Mouse (Mus musculus) kidney, adult 18-20 months (tissue): ENCODE data around the gene Sdf2l1.

ENCODE experiments used
- DNase-seq: peaks from one replicate; pipeline ENCODE4 v3.0.0; 2021

Gene Sdf2l1

GRCm38 (mm10) chr16:17121569-17121968 is 10.6 kb downstream of the Sdf2l1 start:
- DNase-seq, result no peak

DNA sequence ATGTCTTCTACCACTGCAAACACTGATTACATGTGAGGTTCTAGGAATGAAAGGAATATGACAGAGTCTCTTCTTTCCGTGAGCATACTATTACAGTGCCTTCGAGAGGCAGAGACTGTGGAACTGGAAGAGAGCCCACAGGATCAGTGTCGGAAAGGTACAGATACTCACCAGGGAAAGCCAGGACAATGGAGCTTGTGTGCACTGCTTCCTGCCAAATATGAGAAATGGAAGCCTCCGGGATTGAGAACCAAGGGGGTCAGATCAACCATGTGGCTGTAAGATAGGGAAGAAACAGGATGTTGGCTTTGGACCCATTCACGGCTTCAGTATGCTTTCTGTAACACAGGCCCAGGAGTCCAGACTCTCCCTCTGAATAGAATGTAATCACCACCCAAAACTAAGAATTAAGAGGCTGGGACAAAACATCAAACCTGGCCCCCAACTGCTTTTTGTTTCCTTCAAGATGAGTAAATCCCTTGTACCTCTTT is 14.8 kb downstream of the Sdf2l1 start:
- DNase-seq, result no peak

GRCm38 (mm10) chr16:17110771-17111743 is 21.1 kb downstream of the Sdf2l1 start, which contains the start of gene Ppil2:
Ppil2 (minus strand) TSS chr16:17111257.
- DNase-seq, result peak; percentile 75

GRCm38 (mm10) chr16:17104600-17104999 is 27.6 kb downstream of the Sdf2l1 start:
- DNase-seq, result no peak

GRCm38 (mm10) chr16:17102630-17103220 is 29.5 kb downstream of the Sdf2l1 start:
- DNase-seq, result no peak

- no peak for DNase-seq
These were observed 35.2 kb downstream of the Sdf2l1 start for GRCm38 (mm10) chr16:17096938-17097337.

- no peak for DNase-seq
These were observed 43.8 kb downstream of the Sdf2l1 start for GRCm38 (mm10) chr16:17088346-17088745.

DNA sequence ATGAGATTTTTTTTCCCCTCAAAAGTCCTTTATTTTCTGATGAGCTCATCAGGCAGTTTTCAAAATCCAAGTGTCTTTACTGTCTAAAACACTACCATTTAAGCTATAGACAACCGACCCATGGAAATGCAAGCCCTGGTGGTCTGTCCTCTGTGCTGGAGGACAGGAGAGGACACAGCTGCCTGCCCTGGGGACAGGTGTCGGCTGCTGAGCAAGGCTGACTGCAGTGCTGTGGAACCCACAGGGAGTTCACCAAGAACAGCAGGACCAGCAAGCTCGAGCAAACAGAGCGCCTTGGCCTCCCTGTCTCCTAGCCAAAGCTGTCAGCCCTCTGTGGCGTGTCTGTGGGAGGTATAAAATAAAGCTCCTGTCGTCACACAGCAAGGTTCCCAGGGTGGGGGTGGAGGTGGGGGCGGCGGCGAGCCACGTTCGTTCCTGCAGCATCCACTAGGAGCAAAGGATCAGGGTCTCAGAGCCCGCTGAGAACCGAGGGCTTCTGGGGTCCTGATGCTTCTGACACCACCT is 45.5 kb downstream of the Sdf2l1 start:
- no peak for DNase-seq

GRCm38 (mm10) chr16:17086241-17086640 is 45.9 kb downstream of the Sdf2l1 start:
- DNase-seq, result no peak

GRCm38 (mm10) chr16:17085636-17086035 is 46.5 kb downstream of the Sdf2l1 start:
- DNase-seq, result no peak

DNA sequence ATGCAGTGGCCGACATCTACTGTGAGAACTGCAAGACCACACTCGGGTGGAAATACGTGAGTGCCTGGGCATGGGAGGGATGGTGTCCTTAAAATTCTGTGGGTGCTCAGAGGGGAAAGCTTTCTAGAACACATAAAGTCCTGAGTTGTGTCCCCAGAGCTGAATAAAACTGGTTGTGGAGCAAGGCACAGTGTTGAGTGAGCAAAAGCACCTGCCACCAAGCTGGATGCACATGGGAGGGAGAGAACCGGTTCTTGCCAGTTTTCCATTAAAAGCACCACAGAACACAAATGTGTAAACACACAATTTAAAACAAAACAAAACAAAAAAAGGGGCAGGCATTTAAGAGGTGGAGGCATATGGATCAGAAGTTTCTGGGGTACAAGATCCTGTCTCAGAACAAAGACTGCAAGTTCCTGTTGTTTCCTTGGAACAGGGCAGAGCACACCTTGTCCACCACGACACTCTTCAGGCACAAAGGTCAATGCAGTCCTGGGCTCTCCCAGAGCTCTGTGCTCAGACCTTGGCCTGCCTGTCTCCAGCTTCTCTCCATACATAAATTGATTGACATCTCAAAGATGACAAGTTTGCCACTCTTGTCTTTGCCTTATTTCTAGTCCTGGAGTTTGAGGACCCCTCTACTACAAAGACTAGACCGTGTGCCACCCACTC is 49.9 kb downstream of the Sdf2l1 start:
- no peak for DNase-seq
